Mouse (Mus musculus): ENCODE data around the gene Sgsm1.

- TF ChIP-seq CTCF (IDR thresholded peaks at IDR 0.05; ENCODE audit: low read depth) (no peak), EP300 (IDR thresholded peaks at IDR 0.05; ENCODE audit: low read depth) (no peak)
Observed at GRCm38 (mm10) chr5:113218617-113219235, 91.9 kb downstream of the Sgsm1 start.
